9 mouse cellular contexts compared by ENCODE assay signal in the genomic region with DNA sequence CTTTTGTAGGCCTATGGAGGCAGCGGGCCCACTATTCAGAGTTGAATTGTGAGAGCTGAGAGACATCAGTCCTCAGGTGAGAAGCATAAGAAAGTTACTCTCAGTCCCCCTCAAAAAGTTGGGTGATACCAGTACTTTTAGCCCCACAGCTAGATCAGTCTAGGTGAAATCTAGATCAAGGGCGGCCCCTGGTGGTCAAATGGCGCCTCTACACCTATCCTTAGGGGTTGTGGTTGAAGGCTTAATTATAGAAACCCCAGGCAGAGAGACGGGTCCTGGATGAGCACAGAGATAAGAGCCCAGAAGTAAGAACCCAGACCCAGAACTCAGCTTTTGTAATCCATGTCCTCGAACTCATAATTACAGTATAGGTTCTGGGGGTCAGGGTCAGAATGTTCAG. TPM values are rescaled to one million over a fixed set of nuclear protein-coding genes. Genes with fewer than 3 reads are reported as not detected.
DNase-seq lines count a peak whose midpoint lies in the region; ATAC-seq and TF ChIP-seq lines count a peak whose summit lies in the region.
"Had no signal": no experiment of that assay in that cellular context is flagged by ENCODE, and none has a peak within 500 bp of the region (broad histone marks: within the 10 kb centered on the region; RNA-seq: fewer than 3 reads in every experiment).

No protein-coding gene starts in this region.

- ATAC-seq in activated CD4-positive, CD25-positive, alpha-beta regulatory T cell, adult 4 months = peak; percentile 72

- H3K9me3 ChIP-seq in E14TG2a.4 (ENCODE audit: low read length) = no peaks in the 10 kb centered on the region
- H3K9me3 ChIP-seq: heart, embryonic 15.5 days had no signal

- no peak overlapping the region for H3K4me3 ChIP-seq in E14TG2a.4 (replicated peaks; ENCODE audit: low read length)
- no peak overlapping the region for H3K4me3 ChIP-seq in layer of hippocampus, adult 2 months
- H3K4me3 ChIP-seq: heart, embryonic 15.5 days had no signal

- peaks cover 30% of the 10 kb centered on the region for H3K4me1 ChIP-seq in E14TG2a.4 (replicated peaks; ENCODE audit: low read depth, low read length)

- intact Hi-C loops in gastrocnemius, postnatal 14 days (cut with DNase I; ENCODE audit: low total_unique reads) = loop anchor here (2.0 to 5.0 kb wide), 2 partner anchors 76 to 104 kb away; no protein-coding TSS in a partner anchor

- peaks cover 46% of the 10 kb centered on the region for H3K27me3 ChIP-seq in E14TG2a.4 (ENCODE audit: insufficient read depth, low read length)

- peak; percentile 89 to 90 for DNase-seq in cerebellum, postnatal 36 days
- DNase-seq in gastrocnemius, postnatal 14 days = peak; percentile 80
- DNase-seq in layer of hippocampus, adult 2 months (ENCODE audit: low spot score in 2 of 2) = peak; percentile 82 to 95
- peak; percentile 90 for DNase-seq in lung, postnatal 36 days
- peak; percentile 86 for DNase-seq in right cerebral cortex, postnatal 14 days
- DNase-seq in urinary bladder, postnatal 36 days (ENCODE audit: low spot score in 2 of 2) = peak; percentile 75 to 80

- H3K27ac ChIP-seq in layer of hippocampus, adult 2 months = peak overlapping the region; percentile 64
- H3K27ac ChIP-seq: heart, embryonic 15.5 days had no signal

- no peaks in the 10 kb centered on the region for H3K36me3 ChIP-seq in E14TG2a.4 (ENCODE audit: insufficient read depth, low read length)
- H3K36me3 ChIP-seq: heart, embryonic 15.5 days had no signal

- TF ChIP-seq CTCF in E14TG2a.4 (conservative IDR thresholded peaks at IDR 0.05; ENCODE audit: low read length) = peak; percentile 74
- peak; percentile 91 for TF ChIP-seq CTCF in layer of hippocampus, adult 2 months (conservative IDR thresholded peaks at IDR 0.05)

RNA-seq across cellular contexts. Expression of gene Dand5, which starts 9.6 kb away (rescaled TPM):
- polyA plus RNA-seq in activated CD4-positive, CD25-positive, alpha-beta regulatory T cell, adult 4 months (2017; shearing (Covaris generic)) = 1 to 10 TPM; 4.2 to 4.5 TPM
- total RNA-seq in gastrocnemius, postnatal 14 days (2021) = 1 to 10 TPM; 6.0 to 7.2 TPM
- 10 to 100 TPM; 11.9 TPM for total RNA-seq in layer of hippocampus, adult 2 months (2021)

RNA-seq across cellular contexts. Expression of gene Nfix, which starts 12.9 kb away (rescaled TPM):
- 1 to 10 TPM; 2.0 to 2.2 TPM for polyA plus RNA-seq in activated CD4-positive, CD25-positive, alpha-beta regulatory T cell, adult 4 months (2017; shearing (Covaris generic))
- 100 to 1,000 TPM; 531 to 566 TPM for total RNA-seq in gastrocnemius, postnatal 14 days (2021)
- total RNA-seq in layer of hippocampus, adult 2 months (2021) = 100 to 1,000 TPM; 408 to 482 TPM

RNA-seq across cellular contexts. Expression of gene Gadd45gip1, which starts 18.3 kb away (rescaled TPM):
- polyA plus RNA-seq in activated CD4-positive, CD25-positive, alpha-beta regulatory T cell, adult 4 months (2017; shearing (Covaris generic)) = 10 to 100 TPM; 18.5 to 21.5 TPM
- 10 to 100 TPM; 28.4 to 28.8 TPM for total RNA-seq in gastrocnemius, postnatal 14 days (2021)
- total RNA-seq in layer of hippocampus, adult 2 months (2021) = 10 to 100 TPM; 23.3 to 26.1 TPM

RNA-seq across cellular contexts. Expression of gene Rad23a, which starts 27.4 kb away (rescaled TPM):
- 100 to 1,000 TPM; 125 to 131 TPM for polyA plus RNA-seq in activated CD4-positive, CD25-positive, alpha-beta regulatory T cell, adult 4 months (2017; shearing (Covaris generic))
- total RNA-seq in gastrocnemius, postnatal 14 days (2021) = 100 to 1,000 TPM; 122 to 124 TPM
- total RNA-seq in layer of hippocampus, adult 2 months (2021) = 10 to 100 TPM; 63.4 to 75.9 TPM

RNA-seq across cellular contexts. Expression of gene Calr, which starts 33.7 kb away (rescaled TPM):
- polyA plus RNA-seq in activated CD4-positive, CD25-positive, alpha-beta regulatory T cell, adult 4 months (2017; shearing (Covaris generic)) = 100 to 1,000 TPM; 269 to 303 TPM
- 100 to 1,000 TPM; 197 to 229 TPM for total RNA-seq in gastrocnemius, postnatal 14 days (2021)
- 100 to 1,000 TPM; 457 to 504 TPM for total RNA-seq in layer of hippocampus, adult 2 months (2021)
